Mouse (Mus musculus): Measurements from ENCODE around the gene R3hdml.

DNA sequence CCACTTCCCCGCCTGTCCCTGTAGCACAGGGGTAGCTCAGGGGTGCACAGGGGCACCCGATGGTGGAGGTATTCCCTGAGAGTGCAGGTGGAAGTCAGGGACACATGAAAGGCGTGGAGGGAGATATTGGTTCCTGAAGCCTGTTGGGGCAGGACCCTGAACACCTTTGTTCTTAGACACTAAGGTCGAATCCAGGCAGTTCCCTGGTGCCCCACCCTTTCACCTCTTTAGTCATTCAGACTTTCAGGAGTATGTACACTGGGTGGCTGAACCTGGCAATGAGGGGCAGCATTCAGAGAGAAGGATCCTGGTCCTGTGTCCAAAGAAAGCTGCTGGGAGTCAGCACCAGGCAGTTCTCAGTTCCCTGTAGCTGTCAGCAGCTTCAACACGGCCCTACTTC is 29.7 kb upstream of the R3hdml start:
- TF ChIP-seq USF2 (IDR thresholded peaks at IDR 0.05; ENCODE audit: borderline replicate concordance in 1 of 2, insufficient read depth in 1 of 2, low read depth in 1 of 2, low read length in 2 of 2) (no peak), UBTF (IDR thresholded peaks at IDR 0.05; ENCODE audit: borderline replicate concordance, insufficient read depth, low read depth, low read length) (no peak), ZMIZ1 (IDR thresholded peaks at IDR 0.05; ENCODE audit: low read depth, low read length) (no peak), POLR2A (IDR thresholded peaks at IDR 0.05; ENCODE audit: control insufficient read depth in 1 of 2, insufficient read depth in 1 of 2, low read depth in 1 of 2, low read length in 2 of 2, poor library complexity in 1 of 2) (no peak), EP300 (IDR thresholded peaks at IDR 0.05; ENCODE audit: low read depth in 1 of 2, low read length in 2 of 2) (no peak), SMC3 (IDR thresholded peaks at IDR 0.05; ENCODE audit: low read depth, low read length) (no peak), CTCF (IDR thresholded peaks at IDR 0.05 in 2 of 3, conservative IDR thresholded peaks at IDR 0.05 in 1 of 3; ENCODE audit: control insufficient read depth in 1 of 3, insufficient read depth in 1 of 3, low read depth in 2 of 3, low read length in 3 of 3, poor library complexity in 1 of 3, severe bottlenecking in 1 of 3) (no peak), ZC3H11A (IDR thresholded peaks at IDR 0.05; ENCODE audit: low read depth, low read length) (no peak)
